Mouse (Mus musculus) spleen, postnatal 4 days (tissue): Measurements from ENCODE around the gene Skil.
A peak's percentile ranks its signal among the peaks of the same experiment; 100 is the strongest.

Experiments used
- DNase-seq, 2 experiments: peaks; one replicate each; pipeline ENCODE4 v3.0.0; 2022; ENCODE audit warnings: low spot score in 2 of 2

Skil gene

GRCm38 (mm10) chr3:31083507-31084245 is 11.2 kb upstream of the Skil start:
- peak; percentile 31 to 66 for DNase-seq

- DNase-seq = no peak
Measured at GRCm38 (mm10) chr3:31085000-31085399, 9.9 kb upstream of the Skil start.

- DNase-seq = no peak
Measured at GRCm38 (mm10) chr3:31088789-31089775, 5.8 kb upstream of the Skil start.

GRCm38 (mm10) chr3:31089956-31090355 is 4.9 kb upstream of the Skil start:
- no peak for DNase-seq

- peak in 1 of 2 experiments; percentile 70 for DNase-seq
Measured at GRCm38 (mm10) chr3:31093196-31093595, 1.7 kb upstream of the Skil start.

GRCm38 (mm10) chr3:31093627-31094351 is 1.1 kb upstream of the Skil start:
- peak; percentile 69 to 84 for DNase-seq

- DNase-seq = no peak
Measured at GRCm38 (mm10) chr3:31095179-31095490, 277 bp downstream of the Skil start.

GRCm38 (mm10) chr3:31095491-31096154 is 765 bp downstream of the Skil start:
- peak; percentile 32 to 78 for DNase-seq

- no peak for DNase-seq
Measured at GRCm38 (mm10) chr3:31096155-31097101, 1.6 kb downstream of the Skil start.

- DNase-seq = no peak
Measured at GRCm38 (mm10) chr3:31097102-31097720, 2.4 kb downstream of the Skil start.

- DNase-seq = no peak
Measured at GRCm38 (mm10) chr3:31097976-31098375, 3.1 kb downstream of the Skil start.

GRCm38 (mm10) chr3:31098556-31098955 is 3.7 kb downstream of the Skil start:
- no peak for DNase-seq

GRCm38 (mm10) chr3:31100026-31100425 is 5.2 kb downstream of the Skil start:
- DNase-seq = no peak

- DNase-seq = no peak
Measured at GRCm38 (mm10) chr3:31100802-31101201, 5.9 kb downstream of the Skil start.

- no peak for DNase-seq
Measured at GRCm38 (mm10) chr3:31104936-31105335, 10.1 kb downstream of the Skil start.

- DNase-seq = no peak
Measured at GRCm38 (mm10) chr3:31106597-31106996, 11.7 kb downstream of the Skil start.

- DNase-seq = no peak
Measured at GRCm38 (mm10) chr3:31107674-31108073, 12.8 kb downstream of the Skil start.

- no peak for DNase-seq
Measured at GRCm38 (mm10) chr3:31109108-31109507, 14.2 kb downstream of the Skil start.

- no peak for DNase-seq
Measured at GRCm38 (mm10) chr3:31123098-31123497, 28.2 kb downstream of the Skil start.

GRCm38 (mm10) chr3:31126303-31126702 is 31.4 kb downstream of the Skil start:
- DNase-seq = no peak
